Mouse (Mus musculus) heart, adult 2 months (tissue): Measurements from ENCODE around the gene Smchd1.

ENCODE experiments used
- CTCF ChIP-seq: fragments of 200-600 bp; IDR thresholded peaks from 2 replicates; pipeline ENCODE4 v1.8.1; 2022; ENCODE audit warnings: antibody characterized with exemption, mild to moderate bottlenecking, moderate library complexity
- EP300 ChIP-seq: fragments of 200-500 bp; IDR thresholded peaks from 2 replicates; pipeline ENCODE4 v1.6.1; 2011; ENCODE audit warnings: low read depth, low read length, control low read depth; ENCODE audit not compliant: insufficient read depth

GRCm38 (mm10) chr17:71474762-71475704, at the start of gene Smchd1:
- TF ChIP-seq CTCF (peak; percentile 25), EP300 (no peak)
